Mouse (Mus musculus): ENCODE measurements at regions not wholly inside any gene's neighbourhood (a gene's known extent, or its start where the extent isn't known, plus 50 kb on each side); places are given as distances from the start of the nearest gene placed in this dataset.

DNA sequence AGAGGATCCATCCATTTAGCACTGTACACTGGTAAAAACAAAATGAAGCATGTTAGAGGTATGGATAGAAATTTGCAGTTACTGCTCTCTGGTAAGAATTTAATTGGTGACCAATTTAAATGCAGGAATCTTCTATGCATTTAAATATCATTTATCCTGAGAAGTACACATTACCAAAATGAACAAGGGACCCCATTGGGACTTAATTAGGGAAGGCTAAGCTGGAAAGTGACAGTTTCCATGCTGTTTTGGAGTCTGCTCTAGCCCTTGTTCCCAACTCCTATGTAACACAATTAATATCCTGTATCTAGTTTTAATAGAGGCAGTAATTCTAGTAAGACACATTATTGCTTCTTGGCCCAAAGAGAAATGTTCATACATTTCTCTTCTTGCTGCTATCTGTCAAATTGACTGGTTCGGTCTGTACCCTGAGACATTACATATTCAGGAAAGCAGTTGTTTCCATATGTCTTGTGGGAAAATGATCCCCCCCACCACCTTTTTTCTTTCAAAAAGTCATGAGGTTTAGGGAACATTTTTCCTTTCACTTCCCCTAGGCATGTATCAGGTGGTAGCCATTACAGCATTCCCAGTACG is 504.4 kb upstream of the Nrsn1 start:
- Histone ChIP-seq H3K27ac (ENCODE audit: low read depth, low read length) (no peak overlapping the region), H3K36me3 (ENCODE audit: control insufficient read depth, insufficient read depth, low read length) (no peaks in the 10 kb centered on the region), H3K9ac (ENCODE audit: low read length) (no peak overlapping the region), H3K9me3 (ENCODE audit: control insufficient read depth, low read length) (no peaks in the 10 kb centered on the region), H3K4me2 (ENCODE audit: low read depth, low read length, severe bottlenecking) (no peak overlapping the region), H3K4me3 (ENCODE audit: low read depth, low read length) (no peak overlapping the region), H3K27me3 (ENCODE audit: control insufficient read depth, insufficient read depth, low read length) (no peaks in the 10 kb centered on the region), H3K4me1 (replicated peaks; ENCODE audit: control insufficient read depth, insufficient read depth, low read length) (no peaks in the 10 kb centered on the region)
- no peak for ATAC-seq (replicated peaks; ENCODE audit: low FRiP score)
- no peak for DNase-seq (ENCODE audit: low spot score)
- 84% methylated on average over 2 of the region's 2 CpGs for WGBS

DNA sequence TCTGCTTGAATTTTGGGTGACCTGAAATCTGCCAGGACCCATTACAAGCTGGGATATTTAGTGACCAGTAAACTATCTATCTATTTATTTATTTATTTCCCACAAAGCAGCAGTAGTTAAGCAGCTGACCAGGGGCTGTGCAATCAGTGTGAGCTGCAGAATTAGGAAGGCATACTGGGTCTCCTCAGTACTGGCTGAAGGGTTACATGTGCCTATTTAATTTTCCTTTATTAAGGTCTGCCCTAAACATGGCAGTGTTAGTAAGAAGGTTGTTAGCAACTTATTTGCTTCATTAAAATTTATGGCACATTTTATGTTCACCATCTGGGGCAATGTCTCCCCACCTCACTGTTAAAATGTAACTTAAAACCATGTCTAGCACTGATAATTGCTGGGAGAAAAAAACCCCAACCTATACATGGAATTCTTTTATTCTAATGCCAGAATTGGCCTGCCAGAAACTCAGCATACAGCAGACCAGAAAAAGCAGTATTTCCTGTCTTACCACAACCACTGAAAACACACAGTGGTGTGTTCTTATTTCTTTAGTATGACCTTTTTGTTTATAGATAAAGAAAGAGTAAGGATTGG is 484.3 kb upstream of the Nrsn1 start:
- H3K36me3 ChIP-seq (ENCODE audit: control insufficient read depth, insufficient read depth, low read length) = no peaks in the 10 kb centered on the region
- ATAC-seq (replicated peaks; ENCODE audit: low FRiP score) (no peak), DNase-seq (ENCODE audit: low spot score) (no peak)
- no peak overlapping the region for H3K4me3 ChIP-seq (ENCODE audit: low read depth, low read length)
- no peak overlapping the region for H3K9ac ChIP-seq (ENCODE audit: low read length)
- no peaks in the 10 kb centered on the region for H3K9me3 ChIP-seq (ENCODE audit: control insufficient read depth, low read length)
- H3K4me1 ChIP-seq (replicated peaks; ENCODE audit: control insufficient read depth, insufficient read depth, low read length) = peaks cover 5% of the 10 kb centered on the region; the same call in 1 of the 2 replicates
- H3K27ac ChIP-seq (ENCODE audit: low read depth, low read length) = no peak overlapping the region
- no peaks in the 10 kb centered on the region for H3K27me3 ChIP-seq (ENCODE audit: control insufficient read depth, insufficient read depth, low read length)
- no peak overlapping the region for H3K4me2 ChIP-seq (ENCODE audit: low read depth, low read length, severe bottlenecking)

DNA sequence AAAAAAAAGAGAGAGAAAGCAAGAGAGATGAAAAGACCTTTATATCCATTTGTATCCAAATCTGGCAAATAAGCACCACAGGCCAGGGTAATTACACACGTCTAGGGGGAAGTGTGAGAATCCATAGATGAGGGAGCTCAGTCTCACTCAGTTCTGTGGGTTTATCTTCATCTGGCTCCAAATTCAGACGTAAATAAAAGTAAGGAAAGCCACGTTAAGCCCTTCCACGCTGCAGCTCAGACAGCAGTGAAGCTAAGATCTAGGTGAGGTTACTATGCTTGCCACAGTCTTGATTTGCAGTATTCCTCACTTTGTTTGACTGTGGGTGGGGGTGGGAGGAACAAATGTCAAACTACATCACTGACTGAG is 481.1 kb upstream of the Nrsn1 start:
- DNase-seq (ENCODE audit: low spot score) (no peak), ATAC-seq (replicated peaks; ENCODE audit: low FRiP score) (peak; percentile 54)
- 34% methylated on average over 4 of the region's 4 CpGs for WGBS
- H3K4me1 ChIP-seq (replicated peaks; ENCODE audit: control insufficient read depth, insufficient read depth, low read length) = peaks cover 5% of the 10 kb centered on the region; the same call in 1 of the 2 replicates
- 0 out of 2 replicates have a peak overlapping the region, but pooled peaks have one; percentile 6 for H3K9ac ChIP-seq (ENCODE audit: low read length)
- no peaks in the 10 kb centered on the region for H3K27me3 ChIP-seq (ENCODE audit: control insufficient read depth, insufficient read depth, low read length)
- H3K9me3 ChIP-seq (ENCODE audit: control insufficient read depth, low read length) = no peaks in the 10 kb centered on the region
- H3K36me3 ChIP-seq (ENCODE audit: control insufficient read depth, insufficient read depth, low read length) = no peaks in the 10 kb centered on the region
- no peak overlapping the region for H3K4me2 ChIP-seq (ENCODE audit: low read depth, low read length, severe bottlenecking)
- H3K4me3 ChIP-seq (ENCODE audit: low read depth, low read length) = no peak overlapping the region
- H3K27ac ChIP-seq (ENCODE audit: low read depth, low read length) = peak overlapping the region; percentile 55

DNA sequence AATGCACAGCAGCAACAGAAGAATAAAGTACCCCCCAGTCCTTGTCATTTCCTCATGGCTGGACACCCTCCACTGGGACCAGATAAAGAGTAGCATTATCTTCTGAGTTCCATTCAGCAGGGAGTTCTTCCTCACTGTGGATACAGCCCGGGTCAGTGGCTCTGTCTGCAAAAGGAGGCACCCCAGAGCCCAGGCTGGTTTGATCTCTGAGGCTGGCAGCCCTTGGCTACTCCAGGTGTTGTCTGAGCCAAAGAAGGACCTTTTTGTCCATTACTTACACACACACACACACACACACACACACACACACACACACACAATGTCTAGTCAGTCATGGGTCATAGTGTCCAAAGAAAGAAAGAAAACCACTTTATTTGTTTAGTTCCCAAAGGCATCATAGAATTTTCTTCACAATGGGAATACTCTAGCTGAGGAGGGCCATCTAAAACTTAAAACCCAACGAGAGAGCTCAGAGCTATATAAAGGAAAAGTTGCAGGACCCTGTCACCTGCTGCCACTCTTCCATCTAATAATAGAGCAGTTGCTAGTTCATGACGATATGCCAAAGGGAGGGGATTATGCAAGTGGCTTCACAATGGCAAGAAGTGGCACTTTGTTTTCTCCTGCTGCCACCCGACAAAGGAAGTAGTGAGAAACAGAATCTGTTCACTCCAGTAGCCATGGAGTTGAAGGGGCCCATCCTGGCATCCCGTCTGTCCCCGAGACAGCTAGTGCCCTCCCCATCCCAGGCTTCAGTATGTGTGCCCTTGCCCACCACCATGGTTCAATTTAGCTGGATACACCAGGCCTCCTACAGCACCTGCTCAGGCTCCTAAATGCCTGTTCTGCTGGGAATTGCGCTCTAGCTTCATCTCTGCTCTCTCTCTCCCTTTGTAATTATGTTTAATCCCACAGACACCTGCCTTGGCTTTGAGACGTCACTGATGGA is 480.4 kb upstream of the Nrsn1 start:
- WGBS = 11% methylated on average over 8 of the region's 8 CpGs
- no peaks in the 10 kb centered on the region for H3K9me3 ChIP-seq (ENCODE audit: control insufficient read depth, low read length)
- peak overlapping the region; percentile 55 for H3K27ac ChIP-seq (ENCODE audit: low read depth, low read length)
- H3K4me2 ChIP-seq (ENCODE audit: low read depth, low read length, severe bottlenecking) = no peak overlapping the region
- no peak overlapping the region for H3K4me3 ChIP-seq (ENCODE audit: low read depth, low read length)
- peak; percentile 51 for DNase-seq (ENCODE audit: low spot score)
- H3K4me1 ChIP-seq (replicated peaks; ENCODE audit: control insufficient read depth, insufficient read depth, low read length) = peaks cover 5% of the 10 kb centered on the region; the same call in 1 of the 2 replicates
- 0 out of 2 replicates have a peak overlapping the region, but pooled peaks have one; percentile 6 for H3K9ac ChIP-seq (ENCODE audit: low read length)
- H3K36me3 ChIP-seq (ENCODE audit: control insufficient read depth, insufficient read depth, low read length) = no peaks in the 10 kb centered on the region
- no peaks in the 10 kb centered on the region for H3K27me3 ChIP-seq (ENCODE audit: control insufficient read depth, insufficient read depth, low read length)
- peak; percentile 82 for ATAC-seq (replicated peaks; ENCODE audit: low FRiP score)

- ATAC-seq (replicated peaks; ENCODE audit: low FRiP score) = peak; percentile 55; the same call in 1 of the 2 replicates
- no peak overlapping the region for H3K4me3 ChIP-seq (ENCODE audit: low read depth, low read length)
- 7% methylated on average over 2 of the region's 2 CpGs for WGBS
Measured at GRCm38 (mm10) chr13:25738601-25739000, 468.3 kb upstream of the Nrsn1 start.

DNA sequence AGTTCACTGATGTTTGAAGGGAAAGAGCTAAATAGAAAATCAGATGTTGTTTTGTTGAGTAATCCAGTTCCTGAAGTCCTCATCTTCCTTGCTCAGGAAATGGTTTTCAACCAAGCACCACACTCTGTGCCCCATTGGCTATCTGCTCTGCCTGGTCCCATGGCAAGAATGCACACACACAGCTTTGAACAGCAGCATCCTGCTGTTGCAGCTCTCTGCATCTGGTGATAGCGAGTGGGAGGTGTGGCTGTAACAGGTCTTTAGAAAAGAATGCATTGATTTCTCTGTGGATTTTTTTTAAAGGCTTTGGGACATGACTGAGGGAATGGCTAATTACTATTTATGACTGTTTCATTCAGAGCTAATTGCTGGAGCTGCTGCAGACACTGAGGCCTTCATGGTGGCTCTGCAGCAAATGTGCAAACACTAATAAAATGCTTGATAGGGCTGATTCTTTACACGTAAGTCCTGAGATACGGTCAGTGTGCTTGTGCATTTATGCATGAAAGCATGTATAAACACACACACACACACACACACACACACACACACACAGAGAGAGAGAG is 459.1 kb upstream of the Nrsn1 start:
- H3K4me2 ChIP-seq (ENCODE audit: low read depth, low read length, severe bottlenecking) = no peak overlapping the region
- H3K27me3 ChIP-seq (ENCODE audit: control insufficient read depth, insufficient read depth, low read length) = no peaks in the 10 kb centered on the region
- peak; percentile 67; the same call in 1 of the 2 replicates for ATAC-seq (replicated peaks; ENCODE audit: low FRiP score)
- 28% methylated on average over 3 of the region's 3 CpGs for WGBS
- no peaks in the 10 kb centered on the region for H3K36me3 ChIP-seq (ENCODE audit: control insufficient read depth, insufficient read depth, low read length)
- no peaks in the 10 kb centered on the region for H3K9me3 ChIP-seq (ENCODE audit: control insufficient read depth, low read length)
- no peak overlapping the region for H3K27ac ChIP-seq (ENCODE audit: low read depth, low read length)
- H3K4me3 ChIP-seq (ENCODE audit: low read depth, low read length) = no peak overlapping the region
- no peak overlapping the region for H3K9ac ChIP-seq (ENCODE audit: low read length)
- DNase-seq (ENCODE audit: low spot score) = no peak
- H3K4me1 ChIP-seq (replicated peaks; ENCODE audit: control insufficient read depth, insufficient read depth, low read length) = 0 out of 2 replicates have a peak, but pooled peaks cover 3% of the 10 kb centered on the region

More at GRCm38 (mm10) chr13:25738601-25739000, 468.3 kb upstream of the Nrsn1 start:
- no peak overlapping the region for H3K9ac ChIP-seq (ENCODE audit: low read length)
- H3K9me3 ChIP-seq (ENCODE audit: control insufficient read depth, low read length) = no peaks in the 10 kb centered on the region
- no peak for DNase-seq (ENCODE audit: low spot score)
- H3K4me2 ChIP-seq (ENCODE audit: low read depth, low read length, severe bottlenecking) = no peak overlapping the region
- H3K36me3 ChIP-seq (ENCODE audit: control insufficient read depth, insufficient read depth, low read length) = no peaks in the 10 kb centered on the region
- no peaks in the 10 kb centered on the region for H3K27me3 ChIP-seq (ENCODE audit: control insufficient read depth, insufficient read depth, low read length)
- H3K4me1 ChIP-seq (replicated peaks; ENCODE audit: control insufficient read depth, insufficient read depth, low read length) = no peaks in the 10 kb centered on the region
- H3K27ac ChIP-seq (ENCODE audit: low read depth, low read length) = no peak overlapping the region

DNA sequence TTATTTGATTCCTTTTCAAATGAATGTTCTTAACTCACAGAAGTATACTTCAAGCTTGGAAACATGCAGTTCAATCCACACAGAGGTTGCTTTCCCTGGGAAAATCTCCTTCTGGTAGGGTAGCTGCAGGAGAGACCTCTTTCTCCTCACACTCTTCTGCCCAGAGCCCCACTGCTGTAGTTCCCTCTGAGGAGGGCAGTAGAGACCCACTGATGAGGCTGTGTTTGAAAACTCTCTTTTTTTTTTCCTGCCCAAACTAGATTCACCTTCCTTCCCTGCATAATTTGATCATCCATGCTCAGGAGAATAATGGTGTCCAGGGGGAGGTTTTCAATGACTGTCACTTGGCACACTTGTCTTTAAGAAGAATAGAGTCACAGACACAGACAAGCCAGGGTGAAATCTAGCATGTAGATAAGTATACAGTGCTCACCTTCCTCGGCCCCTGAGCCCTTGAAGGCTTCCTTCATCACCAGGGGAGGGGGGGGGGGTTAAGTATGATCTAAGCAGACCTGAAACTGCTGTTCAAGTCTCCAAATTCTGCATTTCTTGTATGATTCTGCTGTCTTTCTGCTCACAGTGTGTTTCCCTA is 457.3 kb upstream of the Nrsn1 start:
- H3K27ac ChIP-seq (ENCODE audit: low read depth, low read length) = no peak overlapping the region

More for the DNA sequence above, 457.3 kb upstream of the Nrsn1 start:
- no peak overlapping the region for H3K4me2 ChIP-seq (ENCODE audit: low read depth, low read length, severe bottlenecking)
- no peaks in the 10 kb centered on the region for H3K36me3 ChIP-seq (ENCODE audit: control insufficient read depth, insufficient read depth, low read length)
- no peaks in the 10 kb centered on the region for H3K27me3 ChIP-seq (ENCODE audit: control insufficient read depth, insufficient read depth, low read length)
- no peak overlapping the region for H3K4me3 ChIP-seq (ENCODE audit: low read depth, low read length)
- no peak for DNase-seq (ENCODE audit: low spot score)
- peaks cover 3% of the 10 kb centered on the region; the same call in 1 of the 2 replicates for H3K4me1 ChIP-seq (replicated peaks; ENCODE audit: control insufficient read depth, insufficient read depth, low read length)
- 29% methylated on average over 1 of the region's 1 CpGs for WGBS
- no peak overlapping the region for H3K9ac ChIP-seq (ENCODE audit: low read length)
- H3K9me3 ChIP-seq (ENCODE audit: control insufficient read depth, low read length) = no peaks in the 10 kb centered on the region
- ATAC-seq (replicated peaks; ENCODE audit: low FRiP score) = no peak

All from forebrain, embryonic 11.5 days (tissue).